Mouse (Mus musculus) intestine, embryonic 16.5 days (tissue): ENCODE data around the gene Olfr594. TPM values are rescaled to one million over a fixed set of nuclear protein-coding genes. Genes with fewer than 3 reads are reported as not detected.
"Not testable (repeated sequence)": the region's sequence is repeated elsewhere in the genome, so short reads cannot be mapped to it uniquely, and the experiment has no call there.

ENCODE experiments used
- ATAC-seq: fragments of 200-750 bp; cut with Nextera tagmentation; 2 replicates; pipeline ENCODE4 v1.8.0; 2017; ENCODE audit warnings: moderate TSS enrichment, moderate library complexity
- H3K27ac ChIP-seq: fragments of 300-500 bp; sonication (generic); 2 replicates; pipeline ENCODE4 v1.5.1; 2014; ENCODE audit warnings: mild to moderate bottlenecking, low read length
- H3K27me3 ChIP-seq: fragments of 300-500 bp; sonication (generic); replicated peaks from 2 replicates; pipeline ENCODE4 v1.6.1; 2014; ENCODE audit warnings: low read length, control low read depth, mixed read lengths; ENCODE audit not compliant: control insufficient read depth, insufficient read depth
- H3K36me3 ChIP-seq: fragments of 300-500 bp; sonication (generic); 2 replicates; pipeline ENCODE4 v1.6.1; 2014; ENCODE audit warnings: low read length, control low read depth; ENCODE audit not compliant: control insufficient read depth, insufficient read depth
- H3K4me1 ChIP-seq: fragments of 300-500 bp; sonication (generic); 2 replicates; pipeline ENCODE4 v1.6.1; 2014; ENCODE audit warnings: low read length, control low read depth, mixed read lengths; ENCODE audit not compliant: control insufficient read depth, insufficient read depth
- H3K4me2 ChIP-seq: fragments of 300-500 bp; sonication (generic); 2 replicates; pipeline ENCODE4 v1.6.1; 2014; ENCODE audit warnings: low read depth, low read length, control low read depth
- H3K4me3 ChIP-seq: fragments of 300-500 bp; sonication (generic); 2 replicates; pipeline ENCODE4 v1.5.1; 2014; ENCODE audit warnings: mild to moderate bottlenecking, low read length
- H3K9ac ChIP-seq: fragments of 300-500 bp; sonication (generic); 2 replicates; pipeline ENCODE4 v1.6.1; 2014; ENCODE audit warnings: low read depth, low read length
- H3K9me3 ChIP-seq: fragments of 300-500 bp; sonication (generic); 2 replicates; pipeline ENCODE4 v1.6.1; 2016; ENCODE audit warnings: low read length, control low read depth; ENCODE audit not compliant: control insufficient read depth
- WGBS: fragments of 180-500 bp; shearing (Covaris S2); extraction: QIAGEN DNeasy Blood & Tissue Kit; methylation state at CpG from one replicate; pipeline ENCODE4 v1.1.7; 2014; 5-methylcytosine and 5-hydroxymethylcytosine counted together
- microRNA-seq: library from miRNA; unstranded; fragments of <30 nt; microRNA quantifications from one replicate; pipeline ENCODE4, GENCODE M21; 2016
- polyA plus RNA-seq: library from polyadenylated mRNA; unstranded; fragments of >200 nt; fragmentation: Nextera tagmentation; extraction: Ambion mirVana; gene quantifications from 2 replicates; pipeline ENCODE4 v1.2.1, GENCODE M21; 2015

Gene Olfr594
- polyA plus RNA-seq = not detected in 2 replicates

- no peak for ATAC-seq
- H3K4me2 ChIP-seq = no peak within 1 kb of the TSS
- H3K9ac ChIP-seq = no peak within 1 kb of the TSS
- H3K27ac ChIP-seq = no peak within 1 kb of the TSS
- no peaks in the 10 kb centered on the region for H3K36me3 ChIP-seq
- H3K27me3 ChIP-seq = no peaks in the 10 kb centered on the region
- H3K4me1 ChIP-seq = no peaks in the 10 kb centered on the region
- H3K9me3 ChIP-seq = no peaks in the 10 kb centered on the region
- no peak within 1 kb of the TSS for H3K4me3 ChIP-seq
These were observed at the start of gene Olfr594 for GRCm38 (mm10) chr7:103216696-103217095. Gene Olfr594 (plus strand): TSS chr7:103216996.

GRCm38 (mm10) chr7:103169697-103170096 is 47.1 kb upstream of the Olfr594 start:
- Histone ChIP-seq H3K4me1 (no peaks in the 10 kb centered on the region), H3K9me3 (no peaks in the 10 kb centered on the region), H3K4me2 (no peak overlapping the region), H3K27ac (no peak overlapping the region), H3K4me3 (no peak overlapping the region), H3K9ac (no peak overlapping the region), H3K36me3 (no peaks in the 10 kb centered on the region), H3K27me3 (no peaks in the 10 kb centered on the region)
- no peak for ATAC-seq
- WGBS = 80% methylated on average over 5 of the region's 5 CpGs

GRCm38 (mm10) chr7:103178240-103178639 is 38.6 kb upstream of the Olfr594 start, which contains the start of gene Olfr591:
Gene Olfr591 (minus strand): TSS chr7:103178340.
- Histone ChIP-seq H3K4me1 (no peaks in the 10 kb centered on the region), H3K4me2 (no peak within 1 kb of the TSS), H3K27me3 (no peaks in the 10 kb centered on the region), H3K9me3 (peaks cover 7% of the 10 kb centered on the region; the same call in 1 of the 2 replicates), H3K4me3 (no peak within 1 kb of the TSS), H3K9ac (no peak within 1 kb of the TSS), H3K27ac (no peak within 1 kb of the TSS), H3K36me3 (no peaks in the 10 kb centered on the region)
- ATAC-seq = no peak
- WGBS = 67% methylated on average over 1 of the region's 1 CpGs

- H3K9ac ChIP-seq, H3K27ac ChIP-seq, H3K36me3 ChIP-seq, H3K4me3 ChIP-seq, H3K27me3 ChIP-seq, ATAC-seq, H3K4me1 ChIP-seq, H3K9me3 ChIP-seq, H3K4me2 ChIP-seq: not testable (repeated sequence)
- WGBS = 80% methylated on average over 1 of the region's 1 CpGs
These were observed 32.3 kb upstream of the Olfr594 start, which contains the start of gene Olfr592 for GRCm38 (mm10) chr7:103184503-103184902. Gene Olfr592 (plus strand): TSS chr7:103184803.

- H3K27me3 ChIP-seq = no peaks in the 10 kb centered on the region
- no peaks in the 10 kb centered on the region for H3K9me3 ChIP-seq
- no peak for ATAC-seq
- no peak within 1 kb of the TSS for H3K9ac ChIP-seq
- H3K4me3 ChIP-seq = no peak within 1 kb of the TSS
- H3K4me2 ChIP-seq = no peak within 1 kb of the TSS
- H3K36me3 ChIP-seq = no peaks in the 10 kb centered on the region
- H3K27ac ChIP-seq = no peak within 1 kb of the TSS
- no peaks in the 10 kb centered on the region for H3K4me1 ChIP-seq
- 73% methylated on average over 1 of the region's 1 CpGs for WGBS
These were observed 5.2 kb upstream of the Olfr594 start, which contains the start of gene Olfr593 for GRCm38 (mm10) chr7:103211562-103211961. Gene Olfr593 (plus strand): TSS chr7:103211862.

- H3K9me3 ChIP-seq, H3K4me2 ChIP-seq, H3K4me3 ChIP-seq, ATAC-seq, H3K9ac ChIP-seq, H3K4me1 ChIP-seq, H3K36me3 ChIP-seq, H3K27me3 ChIP-seq, H3K27ac ChIP-seq: not testable (repeated sequence)
- WGBS = 82% methylated on average over 5 of the region's 5 CpGs
These were observed 4.7 kb upstream of the Olfr594 start for GRCm38 (mm10) chr7:103212050-103212449.

GRCm38 (mm10) chr7:103252405-103252804 is 35.6 kb downstream of the Olfr594 start, which contains the start of gene Usp17ld:
Gene Usp17ld (minus strand): TSS chr7:103252505.
- H3K9me3 ChIP-seq, H3K4me1 ChIP-seq, H3K4me2 ChIP-seq, ATAC-seq, H3K9ac ChIP-seq, H3K36me3 ChIP-seq, H3K27ac ChIP-seq, H3K27me3 ChIP-seq, H3K4me3 ChIP-seq: not testable (repeated sequence)

Small RNAs within 50 kb of the gene (microRNA-seq; reads per million reads assigned to microRNA genes)
- gene Gm23550 = not detected
- not detected for gene Gm25171

Other genes starting within 250 kb of the Olfr594 start
- not detected in 2 replicates for gene Olfr577, start 241.1 kb upstream of the Olfr594 start, polyA plus RNA-seq
- gene Olfr578, start 227.7 kb upstream of the Olfr594 start, polyA plus RNA-seq = not detected in 2 replicates
- not detected in 2 replicates for gene Olfr582, start 179.0 kb upstream of the Olfr594 start, polyA plus RNA-seq
- gene Olfr583, start 165.7 kb upstream of the Olfr594 start, polyA plus RNA-seq = not detected in 2 replicates
- gene Olfr584, start 135.1 kb upstream of the Olfr594 start, polyA plus RNA-seq = not detected in 2 replicates
- not detected in 2 replicates for gene Olfr585, start 119.3 kb upstream of the Olfr594 start, polyA plus RNA-seq
- not detected in 2 replicates for gene Olfr586, start 91.4 kb upstream of the Olfr594 start, polyA plus RNA-seq
- not detected in 2 replicates for gene Olfr588-ps1, start 76.1 kb upstream of the Olfr594 start, polyA plus RNA-seq
- gene Olfr589, start 60.6 kb upstream of the Olfr594 start, polyA plus RNA-seq = not detected in 2 replicates
- gene Olfr591, start 38.7 kb upstream of the Olfr594 start, polyA plus RNA-seq = not detected in 2 replicates
- not detected in 2 replicates for gene Olfr592, start 32.2 kb upstream of the Olfr594 start, polyA plus RNA-seq
- gene Olfr593, start 5.1 kb upstream of the Olfr594 start, polyA plus RNA-seq = not detected in 2 replicates
- gene Usp17ld, start 35.5 kb downstream of the Olfr594 start, polyA plus RNA-seq = not detected in 2 replicates
- not detected in 2 replicates for gene Olfr596, start 88.7 kb downstream of the Olfr594 start, polyA plus RNA-seq
- gene Olfr597, start 99.3 kb downstream of the Olfr594 start, polyA plus RNA-seq = not detected in 2 replicates
- gene Olfr598, start 106.6 kb downstream of the Olfr594 start, polyA plus RNA-seq = not detected in 2 replicates
- not detected in 2 replicates for gene Olfr599, start 118.9 kb downstream of the Olfr594 start, polyA plus RNA-seq
- not detected in 2 replicates for gene Olfr600, start 132.7 kb downstream of the Olfr594 start, polyA plus RNA-seq
- gene Olfr601, start 145.7 kb downstream of the Olfr594 start, polyA plus RNA-seq = not detected in 2 replicates
- not detected in 2 replicates for gene Olfr603, start 169.2 kb downstream of the Olfr594 start, polyA plus RNA-seq
- not detected in 2 replicates for gene Usp17lc, start 198.1 kb downstream of the Olfr594 start, polyA plus RNA-seq
- not detected in 2 replicates for gene Olfr605, start 228.4 kb downstream of the Olfr594 start, polyA plus RNA-seq
- gene Olfr606, start 232.1 kb downstream of the Olfr594 start, polyA plus RNA-seq = not detected in 2 replicates
- not detected in 2 replicates for gene Olfr607, start 247.2 kb downstream of the Olfr594 start, polyA plus RNA-seq